Mouse (Mus musculus): Measurements from ENCODE around the gene Lgals3bp. TPM values are rescaled to one million over a fixed set of nuclear protein-coding genes. Genes with fewer than 3 reads are reported as not detected.

The Lgals3bp gene
- polyA plus RNA-seq, 1 experiment from 2014 or later = 3.0 TPM

- H3K36me3 ChIP-seq (ENCODE audit: control insufficient read depth, insufficient read depth, low read length) = peaks cover 18% of the 10 kb centered on the region
- 88% methylated on average over 7 of the region's 7 CpGs for WGBS
- no peaks in the 10 kb centered on the region for H3K27me3 ChIP-seq (replicated peaks; ENCODE audit: control insufficient read depth, insufficient read depth, low read length)
- no peaks in the 10 kb centered on the region for H3K9me3 ChIP-seq (replicated peaks; ENCODE audit: control insufficient read depth, low read length)
- no peak overlapping the region for H3K4me3 ChIP-seq (ENCODE audit: low read depth, low read length)
- peaks cover 9% of the 10 kb centered on the region for H3K4me1 ChIP-seq (ENCODE audit: control insufficient read depth, insufficient read depth, low read length)
- no peak overlapping the region for H3K9ac ChIP-seq (ENCODE audit: low read length)
- H3K4me2 ChIP-seq (ENCODE audit: low read length) = no peak overlapping the region
- ATAC-seq = no peak
- no peak overlapping the region for H3K27ac ChIP-seq (ENCODE audit: low read depth, low read length)
- no peak for DNase-seq (ENCODE audit: low spot score)
Observed at GRCm38 (mm10) chr11:118416046-118416445, 14.2 kb upstream of the Lgals3bp start.

- peaks cover 22% of the 10 kb centered on the region for H3K36me3 ChIP-seq (ENCODE audit: control insufficient read depth, insufficient read depth, low read length)
- no peak overlapping the region for H3K27ac ChIP-seq (ENCODE audit: low read depth, low read length)
- H3K4me1 ChIP-seq (ENCODE audit: control insufficient read depth, insufficient read depth, low read length) = peaks cover 9% of the 10 kb centered on the region
- H3K4me2 ChIP-seq (ENCODE audit: low read length) = no peak overlapping the region
- WGBS = 85% methylated on average over 6 of the region's 6 CpGs
- ATAC-seq (no peak), DNase-seq (ENCODE audit: low spot score) (no peak)
- H3K27me3 ChIP-seq (replicated peaks; ENCODE audit: control insufficient read depth, insufficient read depth, low read length) = no peaks in the 10 kb centered on the region
- H3K4me3 ChIP-seq (ENCODE audit: low read depth, low read length) = no peak overlapping the region
- H3K9ac ChIP-seq (ENCODE audit: low read length) = no peak overlapping the region
- no peaks in the 10 kb centered on the region for H3K9me3 ChIP-seq (replicated peaks; ENCODE audit: control insufficient read depth, low read length)
Observed at GRCm38 (mm10) chr11:118415630-118416029, 13.7 kb upstream of the Lgals3bp start.

GRCm38 (mm10) chr11:118414270-118414669, 12.4 kb upstream of the Lgals3bp start:
- ATAC-seq (no peak), DNase-seq (ENCODE audit: low spot score) (no peak)
- H3K4me2 ChIP-seq (ENCODE audit: low read length) = no peak overlapping the region
- peaks cover 7% of the 10 kb centered on the region for H3K4me1 ChIP-seq (ENCODE audit: control insufficient read depth, insufficient read depth, low read length)
- peaks cover 32% of the 10 kb centered on the region for H3K36me3 ChIP-seq (ENCODE audit: control insufficient read depth, insufficient read depth, low read length)
- H3K27ac ChIP-seq (ENCODE audit: low read depth, low read length) = no peak overlapping the region
- no peaks in the 10 kb centered on the region for H3K27me3 ChIP-seq (replicated peaks; ENCODE audit: control insufficient read depth, insufficient read depth, low read length)
- no peak overlapping the region for H3K9ac ChIP-seq (ENCODE audit: low read length)
- H3K9me3 ChIP-seq (replicated peaks; ENCODE audit: control insufficient read depth, low read length) = no peaks in the 10 kb centered on the region
- 89% methylated on average over 5 of the region's 5 CpGs for WGBS
- H3K4me3 ChIP-seq (ENCODE audit: low read depth, low read length) = no peak overlapping the region

GRCm38 (mm10) chr11:118413055-118413454, 11.2 kb upstream of the Lgals3bp start:
- no peak overlapping the region for H3K4me3 ChIP-seq (ENCODE audit: low read depth, low read length)
- 84% methylated on average over 4 of the region's 4 CpGs for WGBS
- H3K9me3 ChIP-seq (replicated peaks; ENCODE audit: control insufficient read depth, low read length) = no peaks in the 10 kb centered on the region
- H3K27me3 ChIP-seq (replicated peaks; ENCODE audit: control insufficient read depth, insufficient read depth, low read length) = no peaks in the 10 kb centered on the region
- no peak overlapping the region for H3K4me2 ChIP-seq (ENCODE audit: low read length)
- ATAC-seq (0 out of 2 replicates have a peak, but pooled peaks have one; percentile 55), DNase-seq (ENCODE audit: low spot score) (peak; percentile 48)
- H3K9ac ChIP-seq (ENCODE audit: low read length) = no peak overlapping the region
- peaks cover 39% of the 10 kb centered on the region for H3K36me3 ChIP-seq (ENCODE audit: control insufficient read depth, insufficient read depth, low read length)
- peaks cover 3% of the 10 kb centered on the region for H3K4me1 ChIP-seq (ENCODE audit: control insufficient read depth, insufficient read depth, low read length)
- no peak overlapping the region; the same call in 1 of the 2 replicates for H3K27ac ChIP-seq (ENCODE audit: low read depth, low read length)

- Histone ChIP-seq H3K36me3 (ENCODE audit: control insufficient read depth, insufficient read depth, low read length) (peaks cover 44% of the 10 kb centered on the region), H3K4me1 (ENCODE audit: control insufficient read depth, insufficient read depth, low read length) (no peaks in the 10 kb centered on the region), H3K9me3 (replicated peaks; ENCODE audit: control insufficient read depth, low read length) (no peaks in the 10 kb centered on the region), H3K27me3 (replicated peaks; ENCODE audit: control insufficient read depth, insufficient read depth, low read length) (no peaks in the 10 kb centered on the region), H3K4me3 (ENCODE audit: low read depth, low read length) (no peak overlapping the region), H3K9ac (ENCODE audit: low read length) (no peak overlapping the region), H3K4me2 (ENCODE audit: low read length) (no peak overlapping the region), H3K27ac (ENCODE audit: low read depth, low read length) (no peak overlapping the region)
- ATAC-seq = no peak
- 87% methylated on average over 2 of the region's 2 CpGs for WGBS
- DNase-seq (ENCODE audit: low spot score) = no peak
Observed at GRCm38 (mm10) chr11:118412601-118413000, 10.7 kb upstream of the Lgals3bp start.

GRCm38 (mm10) chr11:118411271-118411670, 9.4 kb upstream of the Lgals3bp start:
- DNase-seq (ENCODE audit: low spot score) (no peak), ATAC-seq (no peak)
- no peaks in the 10 kb centered on the region for H3K27me3 ChIP-seq (replicated peaks; ENCODE audit: control insufficient read depth, insufficient read depth, low read length)
- H3K9ac ChIP-seq (ENCODE audit: low read length) = no peak overlapping the region
- H3K4me3 ChIP-seq (ENCODE audit: low read depth, low read length) = no peak overlapping the region
- H3K4me2 ChIP-seq (ENCODE audit: low read length) = no peak overlapping the region
- H3K9me3 ChIP-seq (replicated peaks; ENCODE audit: control insufficient read depth, low read length) = no peaks in the 10 kb centered on the region
- H3K36me3 ChIP-seq (ENCODE audit: control insufficient read depth, insufficient read depth, low read length) = peaks cover 57% of the 10 kb centered on the region
- no peak overlapping the region for H3K27ac ChIP-seq (ENCODE audit: low read depth, low read length)
- no peaks in the 10 kb centered on the region for H3K4me1 ChIP-seq (ENCODE audit: control insufficient read depth, insufficient read depth, low read length)
- 95% methylated on average over 8 of the region's 8 CpGs for WGBS

GRCm38 (mm10) chr11:118410479-118410878, 8.6 kb upstream of the Lgals3bp start:
- Histone ChIP-seq H3K4me1 (ENCODE audit: control insufficient read depth, insufficient read depth, low read length) (no peaks in the 10 kb centered on the region), H3K4me3 (ENCODE audit: low read depth, low read length) (no peak overlapping the region), H3K27ac (ENCODE audit: low read depth, low read length) (no peak overlapping the region), H3K9me3 (replicated peaks; ENCODE audit: control insufficient read depth, low read length) (no peaks in the 10 kb centered on the region), H3K36me3 (ENCODE audit: control insufficient read depth, insufficient read depth, low read length) (peaks cover 58% of the 10 kb centered on the region), H3K4me2 (ENCODE audit: low read length) (no peak overlapping the region), H3K9ac (ENCODE audit: low read length) (no peak overlapping the region), H3K27me3 (replicated peaks; ENCODE audit: control insufficient read depth, insufficient read depth, low read length) (no peaks in the 10 kb centered on the region)
- WGBS = 91% methylated on average over 10 of the region's 10 CpGs
- DNase-seq (ENCODE audit: low spot score) (no peak), ATAC-seq (no peak)

GRCm38 (mm10) chr11:118410073-118410444, 8.2 kb upstream of the Lgals3bp start:
- Histone ChIP-seq H3K9ac (ENCODE audit: low read length) (no peak overlapping the region), H3K27ac (ENCODE audit: low read depth, low read length) (no peak overlapping the region), H3K9me3 (replicated peaks; ENCODE audit: control insufficient read depth, low read length) (no peaks in the 10 kb centered on the region), H3K4me2 (ENCODE audit: low read length) (no peak overlapping the region), H3K4me3 (ENCODE audit: low read depth, low read length) (no peak overlapping the region), H3K27me3 (replicated peaks; ENCODE audit: control insufficient read depth, insufficient read depth, low read length) (no peaks in the 10 kb centered on the region), H3K4me1 (ENCODE audit: control insufficient read depth, insufficient read depth, low read length) (no peaks in the 10 kb centered on the region), H3K36me3 (ENCODE audit: control insufficient read depth, insufficient read depth, low read length) (peaks cover 56% of the 10 kb centered on the region)
- DNase-seq (ENCODE audit: low spot score) = no peak
- ATAC-seq = no peak
- 96% methylated on average over 1 of the region's 1 CpGs for WGBS

GRCm38 (mm10) chr11:118409106-118410072, 7.5 kb upstream of the Lgals3bp start:
- ATAC-seq (no peak), DNase-seq (ENCODE audit: low spot score) (no peak)
- WGBS = 89% methylated on average over 12 of the region's 12 CpGs
- H3K9me3 ChIP-seq (replicated peaks; ENCODE audit: control insufficient read depth, low read length) = no peaks in the 10 kb centered on the region
- no peak overlapping the region for H3K27ac ChIP-seq (ENCODE audit: low read depth, low read length)
- H3K27me3 ChIP-seq (replicated peaks; ENCODE audit: control insufficient read depth, insufficient read depth, low read length) = no peaks in the 10 kb centered on the region
- peaks cover 49% of the 10 kb centered on the region for H3K36me3 ChIP-seq (ENCODE audit: control insufficient read depth, insufficient read depth, low read length)
- no peak overlapping the region for H3K4me2 ChIP-seq (ENCODE audit: low read length)
- no peak overlapping the region for H3K4me3 ChIP-seq (ENCODE audit: low read depth, low read length)
- H3K9ac ChIP-seq (ENCODE audit: low read length) = no peak overlapping the region
- no peaks in the 10 kb centered on the region for H3K4me1 ChIP-seq (ENCODE audit: control insufficient read depth, insufficient read depth, low read length)

Measured in forebrain, embryonic 14.5 days (tissue).